Mouse (Mus musculus) MEL (cell line): Measurements from ENCODE around the gene Tsc2.

Experiments
- MAX ChIP-seq: IDR thresholded peaks from 2 replicates; pipeline ENCODE4 v1.6.1; 2011; ENCODE audit warnings: low read length, improper control_type of control experiment
- MYC ChIP-seq: IDR thresholded peaks from 2 replicates; pipeline ENCODE4 v1.6.1; 2011; ENCODE audit warnings: low read depth, mild to moderate bottlenecking, low read length, improper control_type of control experiment, moderate library complexity
- POLR2A ChIP-seq, 2 experiments: IDR thresholded peaks; 2 replicates each; pipeline ENCODE4 v1.6.1; 2011 to 2012; ENCODE audit warnings: low read length in 2 of 2, mild to moderate bottlenecking in 2 of 2, control low read depth in 1 of 2, improper control_type of control experiment in 1 of 2, low read depth in 1 of 2, moderate library complexity in 1 of 2; ENCODE audit not compliant: control insufficient read depth in 1 of 2, insufficient read depth in 1 of 2, poor library complexity in 1 of 2
- POLR2AphosphoS2 ChIP-seq: IDR thresholded peaks from 2 replicates; pipeline ENCODE4 v1.6.1; 2011; ENCODE audit warnings: low read length, improper control_type of control experiment
- POLR2AphosphoS5 ChIP-seq: IDR thresholded peaks from 2 replicates; pipeline ENCODE4 v1.6.1; 2012; ENCODE audit warnings: low read depth, borderline replicate concordance, mild to moderate bottlenecking, inconsistent platforms, low read length, moderate library complexity, mixed read lengths

GRCm38 (mm10) chr17:24654969-24655368 is 22.5 kb upstream of the Tsc2 start:
- TF ChIP-seq POLR2AphosphoS2 (no peak), POLR2A (IDR thresholded peaks at IDR 0.05; ENCODE audit: control insufficient read depth in 1 of 2, insufficient read depth in 1 of 2, low read depth in 1 of 2, low read length in 2 of 2, poor library complexity in 1 of 2) (no peak), POLR2AphosphoS5 (no peak), MYC (no peak), MAX (no peak)
